10 mouse cellular contexts compared by ENCODE assay signal in genomic region chr16:94086701-94087569, GRCm38 (mm10). TPM values are rescaled to one million over a fixed set of nuclear protein-coding genes. Genes with fewer than 3 reads are reported as not detected.
DNase-seq lines count a peak whose midpoint lies in the region; ATAC-seq and TF ChIP-seq lines count a peak whose summit lies in the region.
"Had no signal": no experiment of that assay in that cellular context is flagged by ENCODE, and none has a peak within 500 bp of the region (broad histone marks: within the 10 kb centered on the region; RNA-seq: fewer than 3 reads in every experiment).

No protein-coding gene starts in this region.

- ATAC-seq in intestine, embryonic 14.5 days (replicated peaks; ENCODE audit: low FRiP score, low TSS enrichment, low read depth): no peak; the same call in 1 of the 2 replicates
- ATAC-seq in intestine, embryonic 15.5 days: no peak
- ATAC-seq in limb, embryonic 12.5 days (ENCODE audit: insufficient number of reproducible peaks, insufficient read depth, low FRiP score, low TSS enrichment, low read depth): no peak

- DNase-seq in intestine, embryonic 14.5 days (ENCODE audit: low spot score): peak; percentile 79
- DNase-seq in ZHBTc4 (ENCODE audit: low read depth, low spot score): peak; percentile 59
- DNase-seq in frontal cortex, postnatal 25 days (ENCODE audit: low spot score in 2 of 2): no peak
- no peak for DNase-seq in layer of hippocampus, adult 9-10 months (ENCODE audit: low spot score)
- DNase-seq: lung, postnatal 10 days; thymus, postnatal 36 days had no signal

- H3K27ac ChIP-seq in intestine, embryonic 14.5 days (ENCODE audit: low read depth): no peak overlapping the region
- H3K27ac ChIP-seq in intestine, embryonic 15.5 days: no peak overlapping the region
- H3K27ac ChIP-seq in limb, embryonic 12.5 days: no peak overlapping the region

- peaks cover 99% of the 10 kb centered on the region for H3K27me3 ChIP-seq in intestine, embryonic 14.5 days (replicated peaks; ENCODE audit: control insufficient read depth, insufficient read depth, low read length)
- H3K27me3 ChIP-seq in intestine, embryonic 15.5 days (replicated peaks): peaks cover 96% of the 10 kb centered on the region
- peaks cover 98% of the 10 kb centered on the region for H3K27me3 ChIP-seq in E14TG2a.4 (ENCODE audit: insufficient read depth, low read length)
- H3K27me3 ChIP-seq in limb, embryonic 12.5 days: peaks cover 97% of the 10 kb centered on the region

- no peak overlapping the region for H3K4me3 ChIP-seq in intestine, embryonic 14.5 days (ENCODE audit: low read depth, low read length)
- no peak overlapping the region for H3K4me3 ChIP-seq in intestine, embryonic 15.5 days (replicated peaks)
- 0 out of 2 replicates have a peak overlapping the region, but pooled peaks have one; percentile 4 for H3K4me3 ChIP-seq in E14TG2a.4 (replicated peaks; ENCODE audit: low read length)
- peak overlapping the region; percentile 28 for H3K4me3 ChIP-seq in limb, embryonic 12.5 days (replicated peaks)

- no peak overlapping the region for H3K4me2 ChIP-seq in intestine, embryonic 14.5 days (ENCODE audit: low read length)
- no peak overlapping the region for H3K4me2 ChIP-seq in intestine, embryonic 15.5 days (replicated peaks)
- peak overlapping the region; percentile 36 for H3K4me2 ChIP-seq in limb, embryonic 12.5 days

- no peaks in the 10 kb centered on the region for H3K9me3 ChIP-seq in intestine, embryonic 14.5 days (ENCODE audit: control insufficient read depth, low read length)
- H3K9me3 ChIP-seq in intestine, embryonic 15.5 days: no peaks in the 10 kb centered on the region
- H3K9me3 ChIP-seq in E14TG2a.4 (ENCODE audit: low read length): 0 out of 2 replicates have a peak, but pooled peaks cover 2% of the 10 kb centered on the region
- no peaks in the 10 kb centered on the region for H3K9me3 ChIP-seq in limb, embryonic 12.5 days

- H3K9ac ChIP-seq in intestine, embryonic 14.5 days (ENCODE audit: low read length): no peak overlapping the region
- no peak overlapping the region for H3K9ac ChIP-seq in intestine, embryonic 15.5 days
- peak overlapping the region; percentile 27; the same call in 1 of the 2 replicates for H3K9ac ChIP-seq in limb, embryonic 12.5 days (replicated peaks)

- no peak for TF ChIP-seq CTCF in E14TG2a.4 (conservative IDR thresholded peaks at IDR 0.05; ENCODE audit: low read length)

- 2% methylated on average over 50 of the region's 50 CpGs for WGBS in intestine, embryonic 14.5 days
- 3% methylated on average over 50 of the region's 50 CpGs for WGBS in intestine, embryonic 15.5 days
- WGBS in limb, embryonic 12.5 days: 1% methylated on average over 50 of the region's 50 CpGs

- no peaks in the 10 kb centered on the region for H3K36me3 ChIP-seq in intestine, embryonic 14.5 days (ENCODE audit: control insufficient read depth, insufficient read depth, low read length)
- H3K36me3 ChIP-seq in intestine, embryonic 15.5 days: no peaks in the 10 kb centered on the region
- no peaks in the 10 kb centered on the region for H3K36me3 ChIP-seq in E14TG2a.4 (ENCODE audit: insufficient read depth, low read length)
- no peaks in the 10 kb centered on the region for H3K36me3 ChIP-seq in limb, embryonic 12.5 days

- H3K4me1 ChIP-seq in intestine, embryonic 14.5 days (replicated peaks; ENCODE audit: control insufficient read depth, insufficient read depth, low read length): peaks cover 10% of the 10 kb centered on the region
- peaks cover 24% of the 10 kb centered on the region for H3K4me1 ChIP-seq in intestine, embryonic 15.5 days (replicated peaks)
- peaks cover 51% of the 10 kb centered on the region for H3K4me1 ChIP-seq in E14TG2a.4 (replicated peaks; ENCODE audit: low read depth, low read length)
- peaks cover 25% of the 10 kb centered on the region for H3K4me1 ChIP-seq in limb, embryonic 12.5 days (replicated peaks)

RNA-seq across cellular contexts. Expression of gene Sim2, which starts 2.2 kb away (rescaled TPM):
- polyA plus RNA-seq in intestine, embryonic 14.5 days (2014; fragmentation: Nextera tagmentation; extraction: Ambion mirVana): not detected in 2 replicates
- polyA plus RNA-seq in intestine, embryonic 15.5 days (2015; fragmentation: Nextera tagmentation; extraction: Ambion mirVana): not detected in 2 replicates
- polyA plus RNA-seq in limb, embryonic 12.5 days (2016; fragmentation: Nextera tagmentation; extraction: Ambion mirVana): 2.0 and 2.3 TPM in 2 replicates
- polyA plus RNA-seq: large intestine, adult 2 months had no signal

Comparison
In these comparisons a context has a peak if more than half of its experiments do, and no peak if none do; other contexts are left out.
1. DNase-seq: peak in intestine, embryonic 14.5 days (single experiment) and ZHBTc4 (single experiment); none in frontal cortex, postnatal 25 days (0 of 2) and layer of hippocampus, adult 9-10 months (single experiment).
2. H3K4me3 ChIP-seq: peak in E14TG2a.4 (single experiment) and limb, embryonic 12.5 days (single experiment); none in intestine, embryonic 14.5 days (single experiment) and intestine, embryonic 15.5 days (single experiment).